Mouse (Mus musculus) G1E (cell line): ENCODE measurements around the gene Prkcd. TPM values are rescaled to one million over a fixed set of nuclear protein-coding genes. Genes with fewer than 3 reads are reported as not detected.
A peak's percentile ranks its signal among the peaks of the same experiment; 100 is the strongest.

Source experiments
- ATAC-seq: 2 replicates; pipeline ENCODE4 v1.8.0; 2016; ENCODE audit warnings: mild to moderate bottlenecking; ENCODE audit not compliant: insufficient number of reproducible peaks, poor library complexity, low FRiP score, severe bottlenecking; ENCODE audit errors: extremely low read depth
- DNase-seq: peaks from one replicate; pipeline ENCODE4 v3.0.0; 2012; ENCODE audit warnings: low spot score
- H3K27me3 ChIP-seq: 2 replicates; pipeline ENCODE4 v1.6.1; 2012; ENCODE audit warnings: mild to moderate bottlenecking, low read length, inconsistent platforms; ENCODE audit not compliant: insufficient read depth
- H3K36me3 ChIP-seq: replicated peaks from 2 replicates; pipeline ENCODE3; 2012; ENCODE audit warnings: mild to moderate bottlenecking, inconsistent platforms
- H3K4me1 ChIP-seq: 2 replicates; pipeline ENCODE4 v1.6.1; 2012; ENCODE audit warnings: low read depth, low read length, inconsistent platforms, mixed read lengths; ENCODE audit not compliant: insufficient read depth
- H3K4me3 ChIP-seq: 2 replicates; pipeline ENCODE4 v1.5.1; 2012; ENCODE audit warnings: low read depth, mild to moderate bottlenecking, inconsistent platforms, low read length, moderate library complexity, mixed read lengths
- H3K9me3 ChIP-seq: replicated peaks from 2 replicates; pipeline ENCODE4 v1.6.1; 2012; ENCODE audit warnings: inconsistent platforms
- CTCF ChIP-seq: IDR thresholded peaks from 2 replicates; pipeline ENCODE4 v1.5.1; 2012; ENCODE audit warnings: low read depth, low read length, inconsistent platforms, mixed read lengths
- GATA1 ChIP-seq: IDR thresholded peaks from 2 replicates; pipeline ENCODE4 v1.6.1; 2012; ENCODE audit warnings: borderline replicate concordance, low read length, inconsistent platforms, mixed read lengths
- GATA2 ChIP-seq: IDR thresholded peaks from 2 replicates; pipeline ENCODE4 v1.6.1; 2012; ENCODE audit warnings: low read depth, low read length, inconsistent platforms, borderline replicate concordance
- POLR2AphosphoS5 ChIP-seq: IDR thresholded peaks from 2 replicates; pipeline ENCODE4 v1.6.1; 2012; ENCODE audit warnings: low read depth, low read length, inconsistent platforms; ENCODE audit not compliant: insufficient replicate concordance
- TAL1 ChIP-seq: conservative IDR thresholded peaks from 2 replicates; pipeline ENCODE4 v1.6.1; 2012; ENCODE audit warnings: low read depth, low read length, inconsistent platforms, mixed read lengths
- polyA plus RNA-seq: library from polyadenylated mRNA; stranded (reverse); fragments of >175 nt; gene quantifications from 2 replicates; pipeline ENCODE4 v1.2.3, GENCODE M21; 2012
- total RNA-seq, 2 experiments: library from RNA; stranded (forward) in 1 of 2; stranded (reverse) in 1 of 2; fragments of 200-1000 nt in 1 of 2; fragments of >200 nt in 1 of 2; fragmentation: Nextera tagmentation in 1 of 2; gene quantifications; 2 replicates each; pipeline ENCODE4 v1.2.3; 2014 to 2017

Prkcd gene
- total and polyA plus RNA-seq, 3 experiments: 37.0 to 138 (median 43.9) TPM

DNA sequence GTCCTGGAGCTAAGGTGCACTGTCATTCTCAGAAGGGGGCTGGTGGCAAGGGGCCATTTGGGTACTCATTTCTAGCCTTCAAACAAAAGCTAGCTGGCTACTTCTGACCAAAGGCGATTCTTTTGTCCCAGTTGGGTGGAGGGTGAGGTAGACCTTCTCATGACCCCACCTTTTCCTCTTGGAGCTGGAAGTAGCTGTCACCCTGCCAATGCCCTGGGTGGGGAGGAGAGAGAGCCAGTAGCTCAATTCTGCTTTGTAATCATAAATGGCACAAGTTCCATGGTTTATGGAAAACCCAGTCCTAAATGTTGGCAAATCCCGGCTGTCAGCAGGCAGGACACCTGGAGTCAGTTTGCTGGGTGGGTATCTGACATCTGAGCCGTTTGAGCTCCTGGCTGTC is 40.1 kb upstream of the Prkcd start:
- ATAC-seq (no peak), DNase-seq (no peak)
- Histone ChIP-seq H3K27me3 (no peaks in the 10 kb centered on the region), H3K9me3 (no peaks in the 10 kb centered on the region), H3K36me3 (peaks cover 96% of the 10 kb centered on the region), H3K4me3 (no peak overlapping the region), H3K4me1 (peaks cover 3% of the 10 kb centered on the region; the same call in 1 of the 2 replicates)
- TF ChIP-seq CTCF: no peak
- no peak for TF ChIP-seq POLR2AphosphoS5
- TF ChIP-seq GATA2: no peak
- no peak for TF ChIP-seq GATA1
- TF ChIP-seq TAL1: no peak

DNA sequence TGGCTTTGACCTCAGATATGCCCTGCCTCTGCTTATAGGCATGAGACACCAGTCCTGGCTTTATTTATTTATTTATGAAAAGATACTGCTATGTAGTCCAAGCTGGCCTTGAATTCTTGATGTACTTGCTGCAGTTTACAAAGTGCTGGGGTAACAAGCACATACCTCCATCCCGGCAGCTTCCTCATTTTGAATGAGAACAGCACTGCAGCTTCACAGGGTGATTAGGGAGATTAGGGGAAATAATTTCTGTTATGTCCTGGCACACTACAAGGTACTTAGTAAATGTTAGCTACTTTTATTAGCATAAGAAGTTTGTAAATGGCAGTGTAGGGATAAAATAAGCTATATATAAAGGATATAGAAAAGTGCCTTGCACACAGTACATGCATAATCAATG is 29.5 kb upstream of the Prkcd start:
- no peaks in the 10 kb centered on the region for H3K9me3 ChIP-seq
- DNase-seq: peak; percentile 41
- no peak overlapping the region; the same call in 1 of the 2 replicates for H3K4me3 ChIP-seq
- H3K36me3 ChIP-seq: peaks cover 40% of the 10 kb centered on the region
- TF ChIP-seq GATA2 (no peak), POLR2AphosphoS5 (no peak), CTCF (no peak), GATA1 (no peak), TAL1 (no peak)
- no peak for ATAC-seq
- H3K4me1 ChIP-seq: peaks cover 26% of the 10 kb centered on the region
- H3K27me3 ChIP-seq: peaks cover 8% of the 10 kb centered on the region; the same call in 1 of the 2 replicates

DNA sequence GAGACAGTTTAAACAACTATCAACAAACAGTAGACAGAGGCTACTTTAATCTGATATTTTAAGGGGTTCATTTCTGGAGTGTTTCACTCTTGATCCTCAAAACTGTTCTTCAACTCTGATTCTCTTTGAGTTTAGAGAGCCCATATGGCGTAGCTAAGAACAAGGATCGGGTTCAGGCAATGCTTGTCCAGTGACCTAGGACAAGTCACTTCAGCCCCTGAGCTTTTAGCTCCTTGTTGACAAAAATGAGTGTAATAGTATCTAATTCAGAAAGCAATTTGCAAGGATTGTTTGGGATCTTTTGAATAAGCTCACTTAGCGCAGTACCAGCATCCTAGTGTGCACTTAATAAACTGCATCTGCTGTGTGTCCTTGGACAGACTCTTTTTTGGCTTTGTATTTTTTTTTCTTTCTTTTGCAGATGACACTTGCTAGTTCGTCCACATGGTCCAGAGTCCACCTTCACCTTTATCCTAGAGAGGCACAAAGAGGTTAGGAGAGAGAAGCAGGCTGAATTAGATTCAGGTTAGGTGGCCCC is 28.8 kb upstream of the Prkcd start:
- Histone ChIP-seq H3K4me3 (peak overlapping the region; percentile 86), H3K27me3 (peaks cover 15% of the 10 kb centered on the region), H3K36me3 (peaks cover 32% of the 10 kb centered on the region), H3K4me1 (peaks cover 26% of the 10 kb centered on the region), H3K9me3 (no peaks in the 10 kb centered on the region)
- DNase-seq (no peak), ATAC-seq (no peak)
- TF ChIP-seq GATA2 (no peak), POLR2AphosphoS5 (no peak), CTCF (no peak)

DNA sequence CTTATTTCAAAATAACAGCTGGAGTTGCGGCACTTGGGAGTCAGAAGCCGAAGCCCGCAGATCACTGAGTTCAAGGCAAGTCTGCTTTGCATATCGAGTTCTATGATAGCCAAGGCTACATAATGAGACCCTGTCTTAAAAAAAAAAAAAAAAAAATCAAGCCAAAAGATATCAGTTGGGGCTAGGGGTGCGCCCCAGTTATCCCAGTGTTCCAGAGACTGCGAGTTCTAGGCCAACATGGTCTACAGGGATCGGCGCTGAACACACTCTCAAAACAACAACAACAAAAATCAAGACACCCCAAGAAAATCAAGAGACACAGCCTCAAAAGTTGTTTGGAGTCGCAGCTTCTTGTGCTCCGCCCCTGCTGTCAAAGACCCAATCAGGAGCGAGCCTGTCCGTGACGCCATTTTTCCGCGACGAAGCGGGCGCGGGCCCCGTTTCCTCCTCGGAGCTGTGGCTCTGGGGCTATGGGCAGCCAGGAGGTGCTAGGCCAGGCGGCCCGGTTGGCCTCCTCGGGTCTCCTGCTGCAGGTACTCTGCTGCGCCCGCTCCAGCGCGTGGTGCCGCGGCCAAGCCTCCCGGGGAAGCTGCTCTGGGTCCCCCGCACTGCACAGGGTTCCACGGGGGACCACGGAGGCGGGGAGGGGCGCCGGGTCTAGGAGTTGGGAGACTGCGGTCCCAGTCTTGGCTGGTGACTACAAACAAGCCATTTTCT is 28.1 kb upstream of the Prkcd start, which contains the start of gene Rft1:
TSS of gene Rft1 (plus strand) at position 418 of the 717 bp plus-strand sequence.
- Histone ChIP-seq H3K27me3 (peaks cover 18% of the 10 kb centered on the region), H3K4me3 (peak within 1 kb of the TSS; percentile 86), H3K4me1 (peaks cover 25% of the 10 kb centered on the region), H3K9me3 (no peaks in the 10 kb centered on the region), H3K36me3 (peaks cover 25% of the 10 kb centered on the region)
- DNase-seq: peak; percentile 92
- peak; percentile 88 for ATAC-seq
- TF ChIP-seq GATA1 (no peak), TAL1 (no peak), CTCF (no peak), POLR2AphosphoS5 (no peak), GATA2 (no peak)

DNA sequence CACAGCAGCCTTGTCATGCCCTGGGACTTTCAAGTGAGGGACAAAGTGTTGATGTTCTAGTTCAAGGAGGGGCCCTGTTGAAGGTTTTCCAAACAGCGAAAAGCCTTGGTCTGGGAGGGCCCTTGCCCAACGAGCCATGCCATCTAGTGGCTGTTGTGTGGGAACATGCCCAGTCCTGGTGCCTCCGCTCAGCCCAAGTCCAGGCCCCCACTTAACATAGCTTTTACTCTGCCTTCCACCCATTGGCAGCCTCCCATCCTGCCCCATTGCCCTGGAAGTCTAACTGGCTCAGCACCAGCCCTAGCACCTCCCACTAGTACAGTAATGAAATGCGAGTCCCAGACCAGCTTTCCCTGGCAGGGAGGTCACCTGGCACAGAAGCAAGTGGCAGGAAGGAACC is 25.0 kb upstream of the Prkcd start:
- TF ChIP-seq POLR2AphosphoS5 (no peak), CTCF (no peak), TAL1 (no peak)
- no peak for ATAC-seq
- H3K27me3 ChIP-seq: peaks cover 31% of the 10 kb centered on the region
- no peaks in the 10 kb centered on the region for H3K9me3 ChIP-seq
- H3K4me3 ChIP-seq: no peak overlapping the region
- H3K4me1 ChIP-seq: peaks cover 19% of the 10 kb centered on the region
- DNase-seq: no peak
- H3K36me3 ChIP-seq: peaks cover under 1% of the 10 kb centered on the region

DNA sequence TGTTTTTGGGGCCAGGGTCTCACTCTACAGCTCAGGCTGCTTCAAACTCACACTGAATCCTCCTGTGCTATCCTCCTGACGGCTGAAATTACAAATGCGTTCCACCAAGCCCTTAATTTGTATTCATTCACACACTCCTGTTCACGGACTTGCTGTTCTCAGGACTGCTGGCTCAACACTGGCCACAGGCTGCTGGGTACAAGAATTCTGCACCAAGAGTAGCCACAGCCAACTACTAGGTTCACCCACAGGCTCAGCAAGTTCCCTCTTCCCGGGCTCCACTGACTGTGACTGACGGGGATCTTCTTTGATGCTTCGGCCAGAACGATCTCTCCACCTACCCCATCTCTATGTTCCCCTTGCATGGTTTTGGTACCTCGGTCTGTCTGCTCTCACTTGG is 23.7 kb upstream of the Prkcd start:
- ATAC-seq (no peak), DNase-seq (no peak)
- no peak for TF ChIP-seq GATA1
- no peak for TF ChIP-seq GATA2
- TF ChIP-seq POLR2AphosphoS5: no peak
- TF ChIP-seq CTCF: no peak
- no peak for TF ChIP-seq TAL1
- Histone ChIP-seq H3K27me3 (peaks cover 41% of the 10 kb centered on the region), H3K4me3 (no peak overlapping the region), H3K9me3 (no peaks in the 10 kb centered on the region), H3K4me1 (peaks cover 13% of the 10 kb centered on the region), H3K36me3 (no peaks in the 10 kb centered on the region)

DNA sequence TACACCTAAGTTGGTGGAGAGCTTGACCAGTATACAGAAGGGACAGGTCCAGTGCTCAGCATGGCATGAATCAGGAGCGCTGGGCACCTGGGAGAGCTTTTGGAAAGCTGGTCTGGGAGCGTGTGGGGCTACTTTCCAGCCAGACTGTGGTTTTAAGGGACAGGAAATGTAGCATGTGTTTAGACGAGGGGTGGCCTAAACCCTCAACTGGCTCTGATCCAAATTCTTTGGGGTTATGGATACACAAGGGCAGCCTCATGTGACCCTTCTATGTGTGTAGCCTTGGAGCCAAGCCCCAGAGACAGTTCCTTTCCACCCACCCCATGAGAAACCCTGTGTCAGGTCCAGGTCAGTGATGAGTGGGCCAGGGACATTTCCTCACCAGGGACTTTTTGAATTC is 22.5 kb upstream of the Prkcd start:
- peaks cover 10% of the 10 kb centered on the region for H3K4me1 ChIP-seq
- no peak for ATAC-seq
- TF ChIP-seq CTCF: no peak
- TF ChIP-seq POLR2AphosphoS5: no peak
- no peak for TF ChIP-seq GATA1
- no peak for TF ChIP-seq TAL1
- no peak for TF ChIP-seq GATA2

More for the DNA sequence above, 22.5 kb upstream of the Prkcd start:
- Histone ChIP-seq H3K9me3 (no peaks in the 10 kb centered on the region), H3K4me3 (no peak overlapping the region), H3K36me3 (no peaks in the 10 kb centered on the region), H3K27me3 (peaks cover 46% of the 10 kb centered on the region)
- DNase-seq: no peak
